Mouse (Mus musculus): ENCODE results near the gene Hoxa10. TPM values are rescaled to one million over a fixed set of nuclear protein-coding genes. Genes with fewer than 3 reads are reported as not detected.

Gene Hoxa10
- polyA plus RNA-seq, 1 experiment from 2014 or later, result 0.40 TPM

- Histone ChIP-seq H3K4me1 (replicated peaks) (peaks cover 25% of the 10 kb centered on the region), H3K36me3 (no peaks in the 10 kb centered on the region), H3K4me2 (peak within 1 kb of the TSS; percentile 53), H3K4me3 (peak within 1 kb of the TSS; percentile 38), H3K9ac (0 out of 2 replicates have a peak within 1 kb of the TSS, but pooled peaks have one; percentile 5), H3K27me3 (peaks cover 84% of the 10 kb centered on the region), H3K9me3 (no peaks in the 10 kb centered on the region), H3K27ac (replicated peaks) (peak within 1 kb of the TSS; percentile 80)
- WGBS, result 2% methylated on average over 47 of the region's 47 CpGs
- ATAC-seq (ENCODE audit: low FRiP score, low read depth), result no peak
Observed at GRCm38 (mm10) chr6:52208072-52208867, 32.4 kb downstream of the Hoxa10 start, which contains the start of gene Hoxa6. Hoxa6 (minus strand) TSS chr6:52208722.

GRCm38 (mm10) chr6:52207684-52207976, 33.0 kb downstream of the Hoxa10 start:
- Histone ChIP-seq H3K4me3 (peak overlapping the region; percentile 38; the same call in 1 of the 2 replicates), H3K27ac (replicated peaks) (peak overlapping the region; percentile 80; the same call in 1 of the 2 replicates), H3K36me3 (no peaks in the 10 kb centered on the region), H3K4me1 (replicated peaks) (peaks cover 27% of the 10 kb centered on the region), H3K4me2 (peak overlapping the region; percentile 53), H3K9me3 (no peaks in the 10 kb centered on the region), H3K9ac (no peak overlapping the region), H3K27me3 (peaks cover 84% of the 10 kb centered on the region)
- ATAC-seq (ENCODE audit: low FRiP score, low read depth), result no peak

DNA sequence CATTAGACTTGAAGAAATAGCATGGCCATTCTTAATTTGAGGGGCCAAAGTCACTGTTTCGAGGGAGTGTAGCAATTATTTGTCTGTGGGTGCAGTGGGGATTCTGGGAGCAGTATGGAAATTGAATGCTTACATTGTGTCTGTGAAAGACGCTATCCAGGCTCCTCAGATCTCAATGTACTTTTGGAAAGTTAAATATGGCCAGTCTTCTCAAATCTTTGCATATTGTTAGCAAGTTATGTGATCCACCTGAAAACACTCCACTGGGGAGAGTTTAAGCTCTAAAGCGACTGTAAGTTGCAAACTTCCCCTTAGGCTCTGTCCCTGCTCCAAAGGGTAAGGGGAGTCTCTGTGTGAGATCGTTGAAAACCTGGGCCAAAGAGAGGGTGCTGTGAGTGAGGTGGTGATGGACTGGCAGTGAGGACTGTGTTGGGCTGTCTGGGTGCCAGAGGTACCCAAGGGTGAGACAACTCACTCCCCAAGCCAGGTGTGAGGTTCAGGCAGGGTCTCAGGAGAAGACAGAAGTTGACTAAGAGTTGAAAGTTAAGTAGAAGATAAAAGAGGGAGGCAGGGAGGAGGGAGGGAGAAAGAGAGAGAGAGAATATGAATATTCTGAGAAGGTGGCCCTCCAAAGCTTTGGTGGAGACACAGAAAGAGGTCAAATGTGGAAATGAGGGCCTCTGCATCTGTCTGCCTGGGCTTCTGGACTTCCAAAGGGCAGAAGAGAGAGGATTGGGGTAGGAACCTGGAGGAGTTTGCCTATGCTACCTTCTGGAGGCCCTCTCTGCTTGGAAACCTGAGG, 33.6 kb downstream of the Hoxa10 start:
- peak overlapping the region; percentile 53 for H3K4me2 ChIP-seq
- H3K36me3 ChIP-seq, result no peaks in the 10 kb centered on the region
- H3K27ac ChIP-seq (replicated peaks), result peak overlapping the region; percentile 80; the same call in 1 of the 2 replicates
- H3K4me3 ChIP-seq, result peak overlapping the region; percentile 38
- 8% methylated on average over 4 of the region's 4 CpGs for whole genome bisulfite sequencing
- no peak for ATAC-seq (ENCODE audit: low FRiP score, low read depth)
- H3K4me1 ChIP-seq (replicated peaks), result peaks cover 27% of the 10 kb centered on the region
- no peaks in the 10 kb centered on the region for H3K9me3 ChIP-seq
- H3K9ac ChIP-seq, result no peak overlapping the region
- H3K27me3 ChIP-seq, result peaks cover 84% of the 10 kb centered on the region

DNA sequence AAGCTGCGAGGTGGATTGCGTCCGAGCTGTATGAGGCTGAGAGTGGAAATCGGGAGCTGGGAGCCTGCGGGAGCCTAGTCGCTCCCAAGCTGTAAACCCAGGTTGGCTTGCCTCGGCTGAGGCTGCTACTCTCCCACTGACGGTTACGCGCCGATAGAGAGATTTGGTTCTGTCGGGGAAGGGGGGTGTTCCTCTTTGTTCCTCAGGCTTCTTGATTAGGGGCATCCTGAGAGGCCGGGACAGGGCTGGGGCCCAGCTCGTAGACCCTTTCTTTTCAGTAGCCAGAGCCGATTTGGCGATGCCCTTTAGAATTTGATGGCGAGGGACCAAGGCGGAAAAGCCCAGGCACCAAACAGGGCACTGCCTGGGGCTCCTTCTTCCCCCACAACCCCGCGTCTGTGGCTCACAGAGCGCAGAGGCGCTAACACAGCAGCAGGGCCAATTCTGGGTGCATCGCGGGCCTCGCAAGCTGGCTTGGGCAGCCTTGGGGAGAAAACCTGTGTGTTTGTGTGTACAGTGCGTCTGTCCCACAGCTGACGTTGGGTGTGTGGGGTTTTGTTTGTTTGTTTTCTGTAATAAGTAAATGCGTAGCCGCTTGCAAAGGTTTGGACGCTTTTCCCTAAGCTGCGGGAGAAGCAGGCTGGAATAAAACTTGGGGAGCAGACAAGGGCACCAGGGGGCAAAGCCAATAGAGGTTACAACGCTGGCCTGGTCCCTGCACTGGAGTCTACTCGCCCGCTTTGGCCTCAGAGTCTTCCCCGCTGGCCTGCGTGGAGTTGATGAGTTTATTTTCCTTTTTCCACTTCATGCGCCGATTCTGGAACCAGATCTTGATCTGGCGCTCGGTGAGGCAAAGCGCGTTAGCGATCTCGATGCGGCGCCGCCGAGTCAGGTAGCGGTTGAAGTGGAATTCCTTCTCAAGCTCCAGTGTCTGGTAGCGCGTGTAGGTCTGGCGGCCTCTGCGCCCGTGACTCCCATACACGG, 34.7 kb downstream of the Hoxa10 start:
- Histone ChIP-seq H3K27ac (replicated peaks) (peak overlapping the region; percentile 80), H3K4me3 (peak overlapping the region; percentile 38), H3K4me1 (replicated peaks) (peaks cover 18% of the 10 kb centered on the region)

GRCm38 (mm10) chr6:52205221-52205620, 35.4 kb downstream of the Hoxa10 start:
- Histone ChIP-seq H3K4me3 (peak overlapping the region; percentile 38), H3K36me3 (no peaks in the 10 kb centered on the region), H3K9ac (peak overlapping the region; percentile 29; the same call in 1 of the 2 replicates), H3K27me3 (peaks cover 83% of the 10 kb centered on the region), H3K27ac (replicated peaks) (peak overlapping the region; percentile 80), H3K4me1 (replicated peaks) (peaks cover 18% of the 10 kb centered on the region), H3K9me3 (no peaks in the 10 kb centered on the region), H3K4me2 (peak overlapping the region; percentile 53)
- no peak for ATAC-seq (ENCODE audit: low FRiP score, low read depth)
- 5% methylated on average over 14 of the region's 14 CpGs for WGBS

More for the DNA sequence above, 34.7 kb downstream of the Hoxa10 start:
- WGBS, result 3% methylated on average over 55 of the region's 55 CpGs
- Histone ChIP-seq H3K4me2 (peak overlapping the region; percentile 53), H3K27me3 (peaks cover 81% of the 10 kb centered on the region), H3K9ac (peak overlapping the region; percentile 29; the same call in 1 of the 2 replicates), H3K9me3 (no peaks in the 10 kb centered on the region), H3K36me3 (no peaks in the 10 kb centered on the region)
- ATAC-seq (ENCODE audit: low FRiP score, low read depth), result no peak

- Histone ChIP-seq H3K9me3 (no peaks in the 10 kb centered on the region), H3K27ac (replicated peaks) (peak within 1 kb of the TSS; percentile 83), H3K4me3 (peak within 1 kb of the TSS; percentile 38), H3K36me3 (no peaks in the 10 kb centered on the region), H3K27me3 (peaks cover 83% of the 10 kb centered on the region), H3K9ac (peak within 1 kb of the TSS; percentile 46), H3K4me2 (peak within 1 kb of the TSS; percentile 53), H3K4me1 (replicated peaks) (peaks cover 18% of the 10 kb centered on the region)
- peak; percentile 83 for ATAC-seq (ENCODE audit: low FRiP score, low read depth)
- WGBS, result under 1% methylated on average over 65 of the region's 65 CpGs
Observed at GRCm38 (mm10) chr6:52204050-52204752, 36.5 kb downstream of the Hoxa10 start, which contains the start of gene Hoxa5. Hoxa5 (minus strand) TSS chr6:52204587.

- H3K36me3 ChIP-seq, result no peaks in the 10 kb centered on the region
- WGBS, result under 1% methylated on average over 45 of the region's 46 CpGs
- ATAC-seq (ENCODE audit: low FRiP score, low read depth), result no peak
- H3K4me1 ChIP-seq (replicated peaks), result peaks cover 13% of the 10 kb centered on the region
- peak overlapping the region; percentile 46 for H3K9ac ChIP-seq
- H3K4me3 ChIP-seq, result peak overlapping the region; percentile 38
- H3K9me3 ChIP-seq, result no peaks in the 10 kb centered on the region
- peak overlapping the region; percentile 83 for H3K27ac ChIP-seq (replicated peaks)
- H3K27me3 ChIP-seq, result peaks cover 83% of the 10 kb centered on the region
- H3K4me2 ChIP-seq, result peak overlapping the region; percentile 53
Observed at GRCm38 (mm10) chr6:52203371-52204049, 37.1 kb downstream of the Hoxa10 start.

GRCm38 (mm10) chr6:52203121-52203370, 37.6 kb downstream of the Hoxa10 start:
- peaks cover 83% of the 10 kb centered on the region for H3K27me3 ChIP-seq
- ATAC-seq (ENCODE audit: low FRiP score, low read depth), result no peak
- H3K27ac ChIP-seq (replicated peaks), result peak overlapping the region; percentile 83
- H3K4me2 ChIP-seq, result peak overlapping the region; percentile 53
- peaks cover 10% of the 10 kb centered on the region for H3K4me1 ChIP-seq (replicated peaks)
- H3K9ac ChIP-seq, result peak overlapping the region; percentile 46
- peak overlapping the region; percentile 38 for H3K4me3 ChIP-seq
- H3K9me3 ChIP-seq, result no peaks in the 10 kb centered on the region
- no peaks in the 10 kb centered on the region for H3K36me3 ChIP-seq
- WGBS, result under 1% methylated on average over 10 of the region's 10 CpGs

DNA sequence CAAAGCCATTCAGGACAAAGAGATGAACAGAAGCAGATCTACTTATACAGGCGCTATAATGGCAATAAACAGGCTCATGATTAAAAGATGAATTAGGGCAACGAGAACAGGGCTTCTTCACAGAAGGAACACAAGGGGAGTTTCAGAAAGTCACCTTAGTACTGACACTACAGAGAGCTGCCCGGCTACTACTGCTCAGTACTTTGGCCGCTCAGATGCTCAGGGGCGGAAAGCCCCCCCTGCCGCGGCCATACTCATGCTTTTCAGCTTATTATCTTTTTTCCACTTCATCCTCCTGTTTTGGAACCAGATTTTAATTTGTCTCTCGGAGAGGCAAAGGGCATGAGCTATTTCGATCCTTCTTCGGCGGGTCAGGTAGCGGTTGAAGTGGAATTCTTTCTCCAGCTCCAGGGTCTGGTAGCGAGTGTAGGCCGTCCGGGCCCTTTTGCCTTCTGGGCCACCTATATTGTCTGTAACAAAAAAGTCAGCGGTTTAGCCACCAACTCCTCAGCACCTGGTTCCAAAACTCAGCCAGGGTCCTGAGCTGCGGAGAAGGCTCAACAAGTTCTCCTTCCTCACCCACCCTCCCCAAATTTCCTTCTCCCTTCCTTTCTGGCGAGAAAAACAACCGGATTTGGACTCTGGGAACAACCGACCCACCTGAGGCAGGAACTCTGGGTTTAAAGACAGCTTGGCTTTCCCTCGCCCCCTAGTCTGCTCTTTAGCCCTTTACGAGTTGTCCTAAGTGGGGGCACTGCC, 38.1 kb downstream of the Hoxa10 start:
- Histone ChIP-seq H3K36me3 (no peaks in the 10 kb centered on the region), H3K4me1 (replicated peaks) (peaks cover 10% of the 10 kb centered on the region), H3K27ac (replicated peaks) (peak overlapping the region; percentile 83), H3K4me3 (peak overlapping the region; percentile 38), H3K9ac (peak overlapping the region; percentile 46), H3K4me2 (peak overlapping the region; percentile 53), H3K27me3 (peaks cover 85% of the 10 kb centered on the region), H3K9me3 (no peaks in the 10 kb centered on the region)
- ATAC-seq (ENCODE audit: low FRiP score, low read depth), result no peak
- 3% methylated on average over 22 of the region's 22 CpGs for WGBS

- Histone ChIP-seq H3K27ac (replicated peaks) (peak overlapping the region; percentile 41), H3K9ac (peak overlapping the region; percentile 27), H3K4me2 (peak overlapping the region; percentile 53), H3K4me1 (replicated peaks) (peaks cover 10% of the 10 kb centered on the region), H3K36me3 (no peaks in the 10 kb centered on the region), H3K4me3 (peak overlapping the region; percentile 38), H3K9me3 (no peaks in the 10 kb centered on the region), H3K27me3 (peaks cover 85% of the 10 kb centered on the region)
- WGBS, result 22% methylated on average over 1 of the region's 1 CpGs
- no peak for ATAC-seq (ENCODE audit: low FRiP score, low read depth)
Observed at GRCm38 (mm10) chr6:52201269-52201668, 39.4 kb downstream of the Hoxa10 start.
